Mouse (Mus musculus): ENCODE measurements around the gene Glrx. TPM values are rescaled to one million over a fixed set of nuclear protein-coding genes. Genes with fewer than 3 reads are reported as not detected.

The Glrx gene
- 105 and 107 TPM in 2 replicates for total RNA-seq (2014; rRNA removed; ENCODE audit: low replicate concordance)
- polyA plus RNA-seq (2015; fragmentation: Nextera tagmentation; extraction: Ambion mirVana), result 156 and 160 TPM in 2 replicates

- Histone ChIP-seq H3K4me1 (ENCODE audit: control insufficient read depth, insufficient read depth) (peaks cover 24% of the 10 kb centered on the region), H3K27ac (ENCODE audit: low read depth) (peak within 1 kb of the TSS; percentile 92), H3K4me3 (ENCODE audit: low read depth, low read length) (peak within 1 kb of the TSS; percentile 63), H3K36me3 (replicated peaks; ENCODE audit: control insufficient read depth, insufficient read depth, low read length) (no peaks in the 10 kb centered on the region), H3K9ac (replicated peaks; ENCODE audit: low read depth, low read length) (peak within 1 kb of the TSS; percentile 67), H3K9me3 (replicated peaks; ENCODE audit: control insufficient read depth, low read length) (no peaks in the 10 kb centered on the region), H3K27me3 (ENCODE audit: control insufficient read depth, insufficient read depth, low read length) (no peaks in the 10 kb centered on the region), H3K4me2 (ENCODE audit: low read depth, low read length) (peak within 1 kb of the TSS; percentile 73)
- DNase-seq (ENCODE audit: low spot score), result peak; percentile 95
- WGBS, result 0% methylated on average over 12 of the region's 12 CpGs
- no peak for TF ChIP-seq EP300 (IDR thresholded peaks at IDR 0.05; ENCODE audit: low read depth)
- TF ChIP-seq CTCF (IDR thresholded peaks at IDR 0.05; ENCODE audit: low read depth), result no peak
- peak; percentile 92 for ATAC-seq (ENCODE audit: insufficient read depth, low read depth)
Measured at GRCm38 (mm10) chr13:75839719-75840481, at the start of gene Glrx. TSS of gene Glrx (plus strand) at chr13:75839868.

DNA sequence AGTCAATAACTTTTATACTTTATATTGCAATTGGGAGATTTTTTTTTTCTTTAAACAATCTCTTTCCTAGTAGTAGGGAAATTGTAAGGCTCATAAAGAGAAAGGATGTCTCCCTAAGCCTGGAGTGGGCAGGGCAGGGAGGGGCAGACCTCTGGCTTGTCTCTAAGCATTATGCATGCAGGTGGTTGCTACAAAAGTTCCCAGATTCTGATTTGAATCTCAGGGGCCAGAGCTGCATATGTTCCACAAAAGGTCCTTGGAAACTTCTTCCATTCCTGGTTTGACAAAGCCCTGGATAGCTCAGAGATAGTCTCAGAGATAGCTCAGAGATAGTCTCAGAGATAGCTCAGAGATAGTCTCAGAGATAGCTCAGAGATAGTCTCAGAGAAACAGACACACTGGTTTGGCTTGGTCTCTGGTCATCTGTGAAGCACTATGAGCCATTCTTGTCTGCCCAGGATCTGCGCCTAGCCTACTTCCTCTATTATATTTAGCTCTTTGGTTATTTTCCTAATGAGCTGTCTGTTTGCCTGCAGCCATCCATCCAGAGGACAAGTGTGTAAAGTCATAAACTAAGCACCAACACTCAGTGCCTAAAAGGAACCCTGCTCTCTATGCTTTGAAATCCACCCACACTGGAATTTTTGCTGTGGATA is 49.0 kb upstream of the Glrx start:
- Histone ChIP-seq H3K9ac (replicated peaks; ENCODE audit: low read depth, low read length) (no peak overlapping the region), H3K36me3 (replicated peaks; ENCODE audit: control insufficient read depth, insufficient read depth, low read length) (no peaks in the 10 kb centered on the region), H3K4me3 (ENCODE audit: low read depth, low read length) (no peak overlapping the region), H3K9me3 (replicated peaks; ENCODE audit: control insufficient read depth, low read length) (no peaks in the 10 kb centered on the region), H3K4me2 (ENCODE audit: low read depth, low read length) (no peak overlapping the region), H3K27ac (ENCODE audit: low read depth) (no peak overlapping the region), H3K27me3 (ENCODE audit: control insufficient read depth, insufficient read depth, low read length) (no peaks in the 10 kb centered on the region), H3K4me1 (ENCODE audit: control insufficient read depth, insufficient read depth) (no peaks in the 10 kb centered on the region)
- 52% methylated on average over 1 of the region's 1 CpGs for WGBS
- DNase-seq (ENCODE audit: low spot score) (no peak), ATAC-seq (ENCODE audit: insufficient read depth, low read depth) (no peak)
- TF ChIP-seq EP300 (IDR thresholded peaks at IDR 0.05; ENCODE audit: low read depth), result no peak
- no peak for TF ChIP-seq CTCF (IDR thresholded peaks at IDR 0.05; ENCODE audit: low read depth)

GRCm38 (mm10) chr13:75793863-75794629 is 45.6 kb upstream of the Glrx start:
- no peak overlapping the region for H3K27ac ChIP-seq (ENCODE audit: low read depth)
- 61% methylated on average over 6 of the region's 6 CpGs for WGBS
- DNase-seq (ENCODE audit: low spot score) (no peak), ATAC-seq (ENCODE audit: insufficient read depth, low read depth) (no peak)
- no peak overlapping the region for H3K9ac ChIP-seq (replicated peaks; ENCODE audit: low read depth, low read length)
- H3K4me1 ChIP-seq (ENCODE audit: control insufficient read depth, insufficient read depth), result 0 out of 2 replicates have a peak, but pooled peaks cover 3% of the 10 kb centered on the region
- H3K36me3 ChIP-seq (replicated peaks; ENCODE audit: control insufficient read depth, insufficient read depth, low read length), result no peaks in the 10 kb centered on the region
- no peaks in the 10 kb centered on the region for H3K27me3 ChIP-seq (ENCODE audit: control insufficient read depth, insufficient read depth, low read length)
- H3K4me2 ChIP-seq (ENCODE audit: low read depth, low read length), result no peak overlapping the region
- TF ChIP-seq EP300 (IDR thresholded peaks at IDR 0.05; ENCODE audit: low read depth) (no peak), CTCF (IDR thresholded peaks at IDR 0.05; ENCODE audit: low read depth) (no peak)
- H3K9me3 ChIP-seq (replicated peaks; ENCODE audit: control insufficient read depth, low read length), result no peaks in the 10 kb centered on the region
- no peak overlapping the region for H3K4me3 ChIP-seq (ENCODE audit: low read depth, low read length)

- Histone ChIP-seq H3K9me3 (replicated peaks; ENCODE audit: control insufficient read depth, low read length) (no peaks in the 10 kb centered on the region), H3K9ac (replicated peaks; ENCODE audit: low read depth, low read length) (no peak overlapping the region), H3K4me2 (ENCODE audit: low read depth, low read length) (peak overlapping the region; percentile 62), H3K4me3 (ENCODE audit: low read depth, low read length) (peak overlapping the region; percentile 42), H3K27ac (ENCODE audit: low read depth) (peak overlapping the region; percentile 50), H3K4me1 (ENCODE audit: control insufficient read depth, insufficient read depth) (0 out of 2 replicates have a peak, but pooled peaks cover 3% of the 10 kb centered on the region), H3K27me3 (ENCODE audit: control insufficient read depth, insufficient read depth, low read length) (no peaks in the 10 kb centered on the region), H3K36me3 (replicated peaks; ENCODE audit: control insufficient read depth, insufficient read depth, low read length) (no peaks in the 10 kb centered on the region)
- 14% methylated on average over 18 of the region's 18 CpGs for WGBS
- ATAC-seq (ENCODE audit: insufficient read depth, low read depth) (peak; percentile 98), DNase-seq (ENCODE audit: low spot score) (peak; percentile 93)
- peak; percentile 100 for TF ChIP-seq CTCF (IDR thresholded peaks at IDR 0.05; ENCODE audit: low read depth)
- no peak for TF ChIP-seq EP300 (IDR thresholded peaks at IDR 0.05; ENCODE audit: low read depth)
Measured at GRCm38 (mm10) chr13:75797369-75798141, 42.1 kb upstream of the Glrx start.
